Mouse (Mus musculus): Measurements from ENCODE around the gene Cfd.

DNA sequence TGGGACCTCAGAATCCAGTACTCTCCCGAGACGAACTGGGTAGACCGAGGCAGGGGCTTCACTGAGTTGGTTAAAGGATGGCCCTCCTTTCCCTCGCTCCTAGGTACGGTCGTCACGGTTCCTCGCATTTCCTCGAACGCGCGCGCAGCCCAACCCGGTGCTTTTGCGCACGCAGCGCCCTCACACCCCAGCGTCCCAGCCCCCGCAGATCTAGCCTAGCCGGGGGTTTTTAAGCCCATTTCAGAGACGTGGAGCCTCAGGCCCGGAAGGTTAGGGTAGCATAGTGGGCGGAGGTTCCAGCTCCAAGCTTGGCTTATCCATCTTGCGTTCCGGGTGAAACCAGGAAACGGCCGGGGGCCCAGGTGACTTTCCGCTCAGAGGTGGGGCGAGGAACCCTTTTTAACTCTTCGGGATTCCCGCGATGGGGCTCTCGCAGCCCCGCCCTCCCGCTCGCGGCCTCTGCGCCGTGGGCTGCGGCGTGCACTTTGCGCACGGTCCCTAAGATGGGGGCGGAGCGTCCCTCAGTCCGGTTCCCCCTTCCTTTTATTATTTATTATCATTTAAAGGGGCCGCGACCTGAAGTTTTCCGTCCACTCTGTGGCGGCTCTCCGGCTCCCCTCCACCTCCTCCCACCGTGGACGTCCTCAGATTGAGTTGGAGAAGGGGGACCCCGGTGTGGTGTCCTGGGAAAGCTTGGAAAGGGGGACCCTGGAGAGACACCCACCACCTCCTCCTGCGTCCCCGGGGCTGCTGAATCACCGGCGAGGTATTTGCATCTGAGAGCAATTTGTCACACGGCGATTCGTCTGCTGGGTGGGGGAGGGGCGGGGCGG is 36.1 kb downstream of the Cfd start, which contains the start of gene Arid3a:
- TF ChIP-seq POLR2A (IDR thresholded peaks at IDR 0.05; ENCODE audit: low read depth, low read length) (peak; percentile 22; the same call in 1 of the 2 replicates), CTCF (IDR thresholded peaks at IDR 0.05; ENCODE audit: extremely low read depth, insufficient read length, insufficient replicate concordance, low read depth, low read length) (no peak)

Measured in small intestine, adult 2 months (tissue).